Mouse (Mus musculus) megakaryocyte-erythroid progenitor cell, adult 5 weeks (primary cell): Measurements from ENCODE around the gene D8Ertd738e. TPM values are rescaled to one million over a fixed set of nuclear protein-coding genes. Genes with fewer than 3 reads are reported as not detected.

ENCODE experiments used
- polyA plus RNA-seq: library from polyadenylated mRNA; stranded (reverse); fragments of >175 nt; gene quantifications from 2 replicates; pipeline ENCODE4 v1.2.3, GENCODE M21; 2012

Gene D8Ertd738e
- 250 and 284 TPM in 2 replicates for polyA plus RNA-seq

DNA sequence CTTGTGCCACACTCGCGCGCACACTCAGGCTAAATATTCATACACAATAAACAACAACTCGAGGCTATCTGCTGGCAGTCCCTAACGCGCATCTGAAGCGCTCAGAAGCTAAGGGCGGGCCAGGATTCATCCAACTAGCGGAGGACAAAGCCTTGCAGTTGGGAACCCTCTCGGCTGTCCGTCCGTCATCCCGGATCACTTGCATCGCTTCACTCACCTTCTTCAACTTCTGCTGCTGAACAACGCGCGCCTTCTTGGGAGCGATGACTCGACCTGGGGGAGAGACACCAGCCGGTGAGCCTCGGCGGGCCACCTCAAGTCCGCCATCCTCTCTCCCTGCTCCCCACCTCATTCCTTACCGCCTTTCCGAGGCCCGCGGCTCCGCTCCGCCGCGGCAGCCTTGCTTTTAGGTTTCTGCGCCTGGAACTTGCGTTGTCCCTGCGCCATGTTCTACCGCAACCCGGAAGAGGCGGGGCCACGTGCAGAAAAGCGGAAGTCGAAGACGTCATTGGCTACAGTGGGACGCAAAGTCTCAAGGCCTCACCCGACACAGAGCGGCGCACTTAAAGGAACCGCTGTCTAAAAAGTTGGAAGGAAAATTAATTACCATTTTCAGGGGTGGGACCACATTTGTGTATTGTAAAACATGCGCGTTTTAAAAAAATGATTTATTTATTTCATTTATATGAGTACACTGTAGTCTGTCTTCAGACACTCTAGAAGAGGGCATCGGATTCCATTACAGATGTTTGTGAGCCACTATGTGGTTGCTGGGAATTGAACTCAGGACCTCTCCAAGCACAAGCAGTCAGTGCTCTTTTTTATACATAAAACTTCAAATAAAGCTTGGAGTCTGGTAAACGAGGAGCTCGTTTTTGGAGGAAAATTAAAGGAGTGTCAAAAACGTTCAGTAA lies at the start of gene D8Ertd738e:
D8Ertd738e (minus strand) TSS at position 463 of the 914 bp plus-strand sequence.

DNA sequence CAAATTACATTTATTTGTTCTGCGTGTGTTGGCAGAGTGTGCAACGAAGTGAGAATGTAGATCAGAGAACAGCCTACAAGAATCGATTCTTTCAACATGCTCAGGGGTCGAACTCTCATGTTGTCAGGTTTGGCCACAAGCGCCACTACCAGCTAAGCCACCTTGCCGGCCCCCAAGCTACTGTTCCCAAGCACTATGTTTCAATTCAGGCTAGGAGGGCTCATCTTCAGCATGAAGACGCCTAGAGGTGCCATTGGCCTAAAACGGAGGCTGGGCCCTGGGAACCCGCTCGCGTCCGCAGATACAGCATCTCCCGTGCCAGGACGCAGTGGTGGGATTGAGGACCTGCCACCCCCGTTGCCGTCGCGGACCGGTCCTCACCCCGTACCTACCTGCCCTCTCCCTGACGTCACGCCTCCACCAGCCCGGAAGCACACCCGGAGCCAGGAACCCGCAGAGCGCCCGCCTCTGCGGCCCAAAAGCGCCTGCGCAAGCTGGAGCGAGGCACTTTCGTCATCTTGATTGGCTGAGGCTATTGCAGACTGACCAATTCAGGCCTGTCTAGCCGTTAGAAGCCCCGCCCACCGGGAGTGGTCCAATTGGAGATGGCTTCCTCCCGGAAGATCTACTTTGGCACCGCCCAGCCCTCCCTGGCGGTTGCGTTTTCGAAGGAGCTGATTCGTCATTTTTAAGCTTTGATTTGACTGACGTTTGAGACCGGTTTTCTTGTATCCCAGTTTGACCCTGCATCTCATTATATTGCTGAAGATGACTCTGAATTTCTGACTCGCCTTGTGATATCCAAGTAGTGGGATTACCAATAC lies 20.6 kb upstream of the D8Ertd738e start, which contains the start of gene Ccdc130:
Ccdc130 (minus strand) TSS at position 431 of the 824 bp plus-strand sequence.

DNA sequence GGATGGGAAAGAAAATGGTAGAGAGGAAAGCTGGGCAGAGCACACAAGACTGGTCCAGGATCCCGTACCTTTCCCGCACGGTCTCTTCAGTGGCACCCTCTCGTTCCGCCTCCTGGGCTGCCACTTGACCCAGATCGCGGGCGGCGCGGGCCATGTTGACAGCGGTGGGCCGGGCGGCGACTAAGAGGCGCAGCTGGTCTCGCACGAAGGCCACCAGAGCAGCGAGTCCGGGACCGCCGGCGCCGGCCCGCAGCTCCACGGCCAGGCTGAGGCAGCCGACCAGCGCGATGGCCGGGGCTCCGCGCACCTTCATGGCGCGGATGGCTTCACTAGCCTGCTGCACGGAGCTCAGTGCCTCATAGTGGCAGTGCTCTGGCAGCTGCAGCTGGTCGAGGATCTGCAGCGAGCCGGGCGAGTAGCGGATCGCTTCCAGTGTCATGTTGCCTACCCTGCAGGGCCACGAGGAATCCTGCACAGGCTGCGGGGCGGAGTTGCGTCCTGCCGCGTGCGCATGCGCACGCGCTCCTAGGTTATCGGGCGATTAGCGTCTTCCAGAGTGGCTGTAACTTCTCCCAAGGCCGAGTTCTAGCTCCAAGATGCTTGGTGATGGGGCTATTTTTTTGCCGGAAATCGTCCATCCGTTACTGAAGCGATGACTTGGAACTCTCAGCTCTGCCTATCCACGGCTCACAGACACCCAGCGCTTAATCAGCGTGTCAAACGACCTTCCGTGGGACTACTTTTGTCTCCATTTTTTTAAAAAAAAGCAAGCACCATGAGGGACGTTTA lies 7.5 kb upstream of the D8Ertd738e start, which contains the start of gene Mri1:
Mri1 (minus strand) TSS at position 505 of the 789 bp plus-strand sequence.

DNA sequence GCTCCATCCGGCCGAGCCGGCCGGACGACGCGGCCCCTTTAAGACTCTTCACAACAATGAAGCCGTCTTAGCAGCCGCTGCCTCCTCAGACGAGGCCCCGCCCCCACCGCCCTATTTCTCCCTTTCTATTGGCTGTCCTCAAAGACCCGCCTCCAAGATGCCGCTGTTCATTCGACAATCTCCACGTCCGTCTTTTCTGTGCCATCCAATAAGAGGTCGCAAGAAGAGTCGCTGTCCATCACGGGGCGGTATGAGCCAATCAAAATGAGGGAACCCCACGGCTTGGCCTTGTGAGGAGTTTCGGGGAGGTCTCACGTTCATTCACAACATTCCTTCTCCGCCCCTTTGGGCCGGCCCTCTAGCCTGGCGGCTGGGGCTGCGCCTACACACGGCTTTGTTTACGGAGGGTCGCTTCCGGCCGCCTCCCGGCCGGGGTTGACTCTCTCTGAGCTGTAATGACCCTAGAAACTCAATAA lies 12.5 kb downstream of the D8Ertd738e start, which contains the start of gene Zswim4:
Zswim4 (minus strand) TSS at position 58 of the 476 bp plus-strand sequence.

Other genes starting within 250 kb of the D8Ertd738e start
- 0.54 and 0.89 TPM in 2 replicates for gene 1700067K01Rik, start 248.2 kb downstream of the D8Ertd738e start, polyA plus RNA-seq
- gene 2210011C24Rik, start 237.5 kb downstream of the D8Ertd738e start, polyA plus RNA-seq: 0.04 and 0.16 TPM in 2 replicates
- gene Palm3, start 228.2 kb downstream of the D8Ertd738e start, polyA plus RNA-seq: 0.11 and 0.31 TPM in 2 replicates
- gene Il27ra, start 207.1 kb downstream of the D8Ertd738e start, polyA plus RNA-seq: 6.6 and 10.7 TPM in 2 replicates
- gene Rln3, start 204.7 kb downstream of the D8Ertd738e start, polyA plus RNA-seq: 0.18 TPM in 1 of 2 replicates, not detected in the other
- gene Gm10643, start 184.6 kb downstream of the D8Ertd738e start, polyA plus RNA-seq: 0.06 and 0.25 TPM in 2 replicates
- 44.9 and 58.5 TPM in 2 replicates for gene Rfx1, start 182.9 kb downstream of the D8Ertd738e start, polyA plus RNA-seq
- 52.7 and 58.9 TPM in 2 replicates for gene Dcaf15, start 145.0 kb downstream of the D8Ertd738e start, polyA plus RNA-seq
- gene Podnl1, start 123.7 kb downstream of the D8Ertd738e start, polyA plus RNA-seq: 0.76 and 1.00 TPM in 2 replicates
- gene Cc2d1a, start 101.8 kb downstream of the D8Ertd738e start, polyA plus RNA-seq: 33.0 and 37.0 TPM in 2 replicates
- 0.84 and 1.5 TPM in 2 replicates for gene 4930432K21Rik, start 101.7 kb downstream of the D8Ertd738e start, polyA plus RNA-seq
- 6.1 and 12.7 TPM in 2 replicates for gene Nanos3, start 64.5 kb downstream of the D8Ertd738e start, polyA plus RNA-seq
- 29.6 and 37.8 TPM in 2 replicates for gene Zswim4, start 12.7 kb downstream of the D8Ertd738e start, polyA plus RNA-seq
- gene Mri1, start 7.6 kb upstream of the D8Ertd738e start, polyA plus RNA-seq: 122 and 142 TPM in 2 replicates
- 10.8 and 14.5 TPM in 2 replicates for gene Ccdc130, start 20.7 kb upstream of the D8Ertd738e start, polyA plus RNA-seq
- gene Cacna1a, start 138.7 kb upstream of the D8Ertd738e start, polyA plus RNA-seq: 57.8 and 64.4 TPM in 2 replicates